Mouse (Mus musculus) olfactory bulb, adult 2 months (tissue): ENCODE measurements around the gene Bcl3.
A peak's percentile ranks its signal among the peaks of the same experiment; 100 is the strongest.

ENCODE experiments used
- CTCF ChIP-seq: fragments of 200-500 bp; IDR thresholded peaks from 2 replicates; pipeline ENCODE4 v1.5.1; 2012; ENCODE audit warnings: low read depth, mild to moderate bottlenecking, low read length, moderate library complexity; ENCODE audit not compliant: insufficient read depth
- POLR2A ChIP-seq: fragments of 200-500 bp; IDR thresholded peaks from 2 replicates; pipeline ENCODE4 v1.6.1; 2012; ENCODE audit warnings: mild to moderate bottlenecking, low read depth, low read length, moderate library complexity; ENCODE audit not compliant: insufficient read depth

DNA sequence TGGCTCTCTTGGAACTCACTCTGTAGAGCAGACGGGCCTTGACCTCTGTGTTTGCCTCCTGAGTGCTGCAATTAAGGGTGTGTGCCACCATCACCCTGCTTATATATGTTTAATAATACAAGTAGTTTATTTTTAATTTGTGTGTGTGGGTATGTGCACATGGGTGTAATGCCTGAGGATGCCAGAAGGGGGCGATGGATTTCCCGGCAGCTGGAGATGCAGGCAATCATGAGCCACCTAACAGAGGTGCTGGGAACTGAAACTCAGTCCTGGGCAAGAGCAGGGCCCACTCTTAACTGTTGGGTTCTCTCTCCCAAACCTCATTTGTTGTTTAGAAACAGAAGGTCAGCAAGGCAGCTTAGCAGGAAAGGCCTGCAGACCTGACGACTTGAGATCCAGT, 42.7 kb downstream of the Bcl3 start:
- TF ChIP-seq POLR2A (no peak), CTCF (0 out of 2 replicates have a peak, but pooled peaks have one; percentile 11)
